Mouse (Mus musculus): ENCODE results near the gene S100a10. TPM values are rescaled to one million over a fixed set of nuclear protein-coding genes. Genes with fewer than 3 reads are reported as not detected.

S100a10 gene
- total and polyA plus RNA-seq, 2 experiments from 2014 or later, result 174 to 247 TPM

DNA sequence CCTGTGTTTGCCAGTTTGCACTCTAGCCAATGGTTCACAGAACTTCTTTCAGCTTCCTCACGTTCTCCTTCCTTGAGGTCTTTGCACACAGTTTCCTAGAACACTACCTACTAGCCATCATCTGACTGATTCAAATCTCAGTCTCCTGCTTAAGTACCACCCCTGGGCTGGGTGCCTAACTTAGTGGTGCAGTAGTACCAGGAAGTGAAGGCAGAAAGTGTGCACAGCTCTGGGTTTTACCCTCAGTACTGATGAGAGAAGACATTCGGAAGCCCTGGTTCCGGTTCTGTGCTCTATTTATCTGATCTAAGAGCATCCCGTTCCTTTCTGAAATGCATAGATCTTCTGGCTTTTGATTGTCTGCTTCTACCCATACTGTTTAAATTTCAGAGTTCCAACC lies 26.8 kb downstream of the S100a10 start:
- H3K4me2 ChIP-seq (ENCODE audit: low read depth, low read length), result no peak overlapping the region
- WGBS, result 74% methylated on average over 4 of the region's 4 CpGs
- TF ChIP-seq CTCF (IDR thresholded peaks at IDR 0.05; ENCODE audit: low read depth) (no peak), EP300 (IDR thresholded peaks at IDR 0.05; ENCODE audit: low read depth) (no peak)
- no peak overlapping the region for H3K9ac ChIP-seq (replicated peaks; ENCODE audit: low read depth, low read length)
- H3K9me3 ChIP-seq (replicated peaks; ENCODE audit: control insufficient read depth, low read length), result no peaks in the 10 kb centered on the region
- ATAC-seq (ENCODE audit: insufficient read depth, low read depth) (no peak), DNase-seq (ENCODE audit: low spot score) (no peak)
- H3K4me3 ChIP-seq (ENCODE audit: low read depth, low read length), result no peak overlapping the region
- no peaks in the 10 kb centered on the region for H3K27me3 ChIP-seq (ENCODE audit: control insufficient read depth, insufficient read depth, low read length)
- no peaks in the 10 kb centered on the region for H3K4me1 ChIP-seq (ENCODE audit: control insufficient read depth, insufficient read depth)
- no peaks in the 10 kb centered on the region for H3K36me3 ChIP-seq (replicated peaks; ENCODE audit: control insufficient read depth, insufficient read depth, low read length)
- no peak overlapping the region for H3K27ac ChIP-seq (ENCODE audit: low read depth)

DNA sequence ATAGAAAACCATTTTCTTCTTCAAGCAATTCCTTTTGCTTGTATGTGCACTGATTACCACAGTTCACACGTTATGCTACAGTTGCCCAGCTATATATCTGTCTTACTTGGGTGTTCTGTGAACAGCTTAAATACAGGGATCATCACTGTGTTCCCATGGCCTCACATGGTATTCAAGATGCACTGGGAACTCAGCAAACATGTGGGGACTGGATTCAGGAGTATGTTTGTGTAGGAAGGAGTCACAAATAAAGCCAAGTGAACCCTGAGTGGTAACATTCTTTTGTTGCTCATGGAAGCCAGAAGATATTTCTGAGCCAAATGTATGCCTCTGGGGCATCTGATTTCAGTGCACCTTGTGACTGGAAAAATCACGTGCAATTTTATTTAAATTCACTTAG lies 28.2 kb downstream of the S100a10 start:
- no peaks in the 10 kb centered on the region for H3K4me1 ChIP-seq (ENCODE audit: control insufficient read depth, insufficient read depth)
- no peak overlapping the region for H3K27ac ChIP-seq (ENCODE audit: low read depth)
- 55% methylated on average over 2 of the region's 2 CpGs for WGBS
- H3K9ac ChIP-seq (replicated peaks; ENCODE audit: low read depth, low read length), result no peak overlapping the region
- TF ChIP-seq CTCF (IDR thresholded peaks at IDR 0.05; ENCODE audit: low read depth), result no peak
- TF ChIP-seq EP300 (IDR thresholded peaks at IDR 0.05; ENCODE audit: low read depth), result no peak
- H3K27me3 ChIP-seq (ENCODE audit: control insufficient read depth, insufficient read depth, low read length), result no peaks in the 10 kb centered on the region
- no peak overlapping the region for H3K4me3 ChIP-seq (ENCODE audit: low read depth, low read length)
- ATAC-seq (ENCODE audit: insufficient read depth, low read depth) (no peak), DNase-seq (ENCODE audit: low spot score) (no peak)
- no peaks in the 10 kb centered on the region for H3K9me3 ChIP-seq (replicated peaks; ENCODE audit: control insufficient read depth, low read length)
- no peaks in the 10 kb centered on the region for H3K36me3 ChIP-seq (replicated peaks; ENCODE audit: control insufficient read depth, insufficient read depth, low read length)
- no peak overlapping the region for H3K4me2 ChIP-seq (ENCODE audit: low read depth, low read length)

DNA sequence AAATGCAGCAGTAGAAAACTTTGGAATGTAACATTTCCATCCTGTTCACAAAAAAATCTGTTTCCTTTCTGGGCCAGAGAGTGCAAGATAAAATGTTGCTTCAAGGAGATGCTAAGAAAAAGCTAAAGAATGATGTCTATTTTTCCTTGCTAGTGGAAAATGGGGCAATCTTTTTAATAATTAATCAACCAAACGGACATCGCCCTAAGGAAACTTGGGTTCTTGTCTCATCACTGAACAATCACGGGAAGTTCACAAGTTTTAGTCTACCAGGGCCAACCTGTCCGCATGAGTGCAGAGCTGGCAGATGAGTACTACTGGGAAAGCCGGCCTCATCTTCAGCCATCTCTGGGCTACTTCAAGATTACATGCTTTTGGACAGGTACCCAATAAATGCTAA lies 34.7 kb downstream of the S100a10 start:
- no peaks in the 10 kb centered on the region for H3K4me1 ChIP-seq (ENCODE audit: control insufficient read depth, insufficient read depth)
- peak; percentile 20 for DNase-seq (ENCODE audit: low spot score)
- no peaks in the 10 kb centered on the region for H3K36me3 ChIP-seq (replicated peaks; ENCODE audit: control insufficient read depth, insufficient read depth, low read length)
- 59% methylated on average over 5 of the region's 5 CpGs for WGBS
- peak overlapping the region; percentile 46 for H3K27ac ChIP-seq (ENCODE audit: low read depth)
- H3K9ac ChIP-seq (replicated peaks; ENCODE audit: low read depth, low read length), result no peak overlapping the region
- ATAC-seq (ENCODE audit: insufficient read depth, low read depth), result no peak
- H3K9me3 ChIP-seq (replicated peaks; ENCODE audit: control insufficient read depth, low read length), result no peaks in the 10 kb centered on the region
- H3K27me3 ChIP-seq (ENCODE audit: control insufficient read depth, insufficient read depth, low read length), result no peaks in the 10 kb centered on the region
- no peak overlapping the region for H3K4me2 ChIP-seq (ENCODE audit: low read depth, low read length)
- TF ChIP-seq CTCF (IDR thresholded peaks at IDR 0.05; ENCODE audit: low read depth) (no peak), EP300 (IDR thresholded peaks at IDR 0.05; ENCODE audit: low read depth) (no peak)
- no peak overlapping the region for H3K4me3 ChIP-seq (ENCODE audit: low read depth, low read length)

DNA sequence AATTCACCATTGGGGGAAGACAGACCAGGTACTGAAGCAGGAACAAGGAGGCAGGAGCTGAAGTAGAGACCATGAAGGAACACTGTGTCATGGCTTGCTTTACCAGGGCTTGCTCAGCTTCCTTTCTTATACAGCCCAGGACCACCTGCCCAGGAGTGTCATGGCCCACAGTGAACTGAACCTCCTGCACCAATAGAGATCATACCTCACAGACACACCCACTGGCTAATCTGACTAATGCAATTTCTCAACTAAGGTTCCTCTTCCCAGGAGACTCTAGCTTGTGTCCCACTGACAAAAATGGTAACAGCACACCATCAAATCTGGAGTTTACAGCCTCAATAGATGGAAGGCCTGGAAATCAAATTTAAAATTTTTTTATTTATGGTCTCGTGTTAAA lies 35.4 kb downstream of the S100a10 start:
- TF ChIP-seq CTCF (IDR thresholded peaks at IDR 0.05; ENCODE audit: low read depth) (no peak), EP300 (IDR thresholded peaks at IDR 0.05; ENCODE audit: low read depth) (no peak)
- WGBS, result 68% methylated on average over 1 of the region's 1 CpGs
- ATAC-seq (ENCODE audit: insufficient read depth, low read depth), result no peak
- H3K9ac ChIP-seq (replicated peaks; ENCODE audit: low read depth, low read length), result no peak overlapping the region
- no peaks in the 10 kb centered on the region for H3K4me1 ChIP-seq (ENCODE audit: control insufficient read depth, insufficient read depth)
- H3K9me3 ChIP-seq (replicated peaks; ENCODE audit: control insufficient read depth, low read length), result no peaks in the 10 kb centered on the region
- H3K27me3 ChIP-seq (ENCODE audit: control insufficient read depth, insufficient read depth, low read length), result no peaks in the 10 kb centered on the region
- H3K4me2 ChIP-seq (ENCODE audit: low read depth, low read length), result no peak overlapping the region
- no peaks in the 10 kb centered on the region for H3K36me3 ChIP-seq (replicated peaks; ENCODE audit: control insufficient read depth, insufficient read depth, low read length)
- H3K27ac ChIP-seq (ENCODE audit: low read depth), result no peak overlapping the region
- no peak overlapping the region for H3K4me3 ChIP-seq (ENCODE audit: low read depth, low read length)
- DNase-seq (ENCODE audit: low spot score), result no peak

DNA sequence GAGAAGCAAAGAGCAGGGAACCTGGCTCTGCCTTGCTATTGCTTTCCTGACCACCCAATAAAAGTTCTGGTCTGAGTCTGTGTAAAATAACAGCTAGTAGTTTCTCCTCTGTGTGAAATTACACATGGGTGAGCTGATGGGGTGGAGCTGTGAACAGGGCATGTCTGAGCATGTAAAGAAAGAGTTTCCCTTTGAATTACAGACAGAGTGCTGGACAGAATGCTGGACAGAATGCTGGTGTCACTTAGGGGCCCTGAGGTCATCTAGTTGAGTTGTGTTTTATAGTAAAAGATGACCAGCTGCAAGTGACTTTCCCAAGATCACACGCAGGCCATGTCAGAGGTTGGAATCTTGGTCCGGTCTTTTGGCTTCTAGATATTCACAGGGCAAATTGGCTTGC lies 37.2 kb downstream of the S100a10 start:
- TF ChIP-seq CTCF (IDR thresholded peaks at IDR 0.05; ENCODE audit: low read depth), result no peak
- TF ChIP-seq EP300 (IDR thresholded peaks at IDR 0.05; ENCODE audit: low read depth), result no peak
- 90% methylated on average over 2 of the region's 2 CpGs for WGBS
- Histone ChIP-seq H3K27me3 (ENCODE audit: control insufficient read depth, insufficient read depth, low read length) (no peaks in the 10 kb centered on the region), H3K27ac (ENCODE audit: low read depth) (no peak overlapping the region), H3K4me3 (ENCODE audit: low read depth, low read length) (no peak overlapping the region), H3K36me3 (replicated peaks; ENCODE audit: control insufficient read depth, insufficient read depth, low read length) (no peaks in the 10 kb centered on the region), H3K9ac (replicated peaks; ENCODE audit: low read depth, low read length) (no peak overlapping the region), H3K9me3 (replicated peaks; ENCODE audit: control insufficient read depth, low read length) (no peaks in the 10 kb centered on the region), H3K4me2 (ENCODE audit: low read depth, low read length) (no peak overlapping the region), H3K4me1 (ENCODE audit: control insufficient read depth, insufficient read depth) (no peaks in the 10 kb centered on the region)
- ATAC-seq (ENCODE audit: insufficient read depth, low read depth), result no peak
- no peak for DNase-seq (ENCODE audit: low spot score)

DNA sequence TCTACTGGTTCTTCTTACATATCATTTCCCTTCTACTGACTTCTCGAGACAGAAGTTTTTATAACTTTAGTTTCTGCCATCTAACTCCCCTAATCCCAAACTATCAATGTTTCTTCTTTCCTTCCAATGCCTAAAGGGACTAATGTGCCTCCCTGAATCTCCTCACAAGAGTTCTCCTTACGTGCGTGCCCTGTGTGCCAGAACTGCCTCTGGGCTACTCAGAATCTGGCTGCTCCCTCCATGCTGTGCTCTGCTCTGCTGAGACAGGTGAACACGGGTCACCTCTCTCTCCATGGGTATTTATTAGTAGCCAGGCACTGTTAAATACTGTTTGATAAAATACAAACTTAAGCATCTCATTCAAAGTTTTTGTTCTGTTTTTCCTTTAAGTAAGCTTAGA lies 38.1 kb downstream of the S100a10 start:
- H3K36me3 ChIP-seq (replicated peaks; ENCODE audit: control insufficient read depth, insufficient read depth, low read length), result no peaks in the 10 kb centered on the region
- H3K9ac ChIP-seq (replicated peaks; ENCODE audit: low read depth, low read length), result no peak overlapping the region
- no peak for ATAC-seq (ENCODE audit: insufficient read depth, low read depth)
- no peak overlapping the region for H3K27ac ChIP-seq (ENCODE audit: low read depth)
- H3K9me3 ChIP-seq (replicated peaks; ENCODE audit: control insufficient read depth, low read length), result no peaks in the 10 kb centered on the region
- no peak for DNase-seq (ENCODE audit: low spot score)
- WGBS, result 71% methylated on average over 4 of the region's 4 CpGs
- H3K4me1 ChIP-seq (ENCODE audit: control insufficient read depth, insufficient read depth), result no peaks in the 10 kb centered on the region
- no peak overlapping the region for H3K4me2 ChIP-seq (ENCODE audit: low read depth, low read length)
- no peaks in the 10 kb centered on the region for H3K27me3 ChIP-seq (ENCODE audit: control insufficient read depth, insufficient read depth, low read length)
- H3K4me3 ChIP-seq (ENCODE audit: low read depth, low read length), result no peak overlapping the region
- TF ChIP-seq EP300 (IDR thresholded peaks at IDR 0.05; ENCODE audit: low read depth) (no peak), CTCF (IDR thresholded peaks at IDR 0.05; ENCODE audit: low read depth) (no peak)

All from heart, postnatal 0 days (tissue).